Mouse (Mus musculus) mammary gland, adult 2 months (tissue): ENCODE results near the gene Cep290. TPM values are rescaled to one million over a fixed set of nuclear protein-coding genes. Genes with fewer than 3 reads are reported as not detected.

Experiments
- polyA plus RNA-seq: library from polyadenylated mRNA; depleted of rRNA; stranded (reverse); fragments of >200 nt; gene quantifications from 2 replicates; pipeline ENCODE4 v1.2.3, GENCODE M21; 2012; ENCODE audit warnings: low replicate concordance; rRNA removed

Gene Cep290
- 0.18 and 0.65 TPM in 2 replicates for polyA plus RNA-seq

DNA sequence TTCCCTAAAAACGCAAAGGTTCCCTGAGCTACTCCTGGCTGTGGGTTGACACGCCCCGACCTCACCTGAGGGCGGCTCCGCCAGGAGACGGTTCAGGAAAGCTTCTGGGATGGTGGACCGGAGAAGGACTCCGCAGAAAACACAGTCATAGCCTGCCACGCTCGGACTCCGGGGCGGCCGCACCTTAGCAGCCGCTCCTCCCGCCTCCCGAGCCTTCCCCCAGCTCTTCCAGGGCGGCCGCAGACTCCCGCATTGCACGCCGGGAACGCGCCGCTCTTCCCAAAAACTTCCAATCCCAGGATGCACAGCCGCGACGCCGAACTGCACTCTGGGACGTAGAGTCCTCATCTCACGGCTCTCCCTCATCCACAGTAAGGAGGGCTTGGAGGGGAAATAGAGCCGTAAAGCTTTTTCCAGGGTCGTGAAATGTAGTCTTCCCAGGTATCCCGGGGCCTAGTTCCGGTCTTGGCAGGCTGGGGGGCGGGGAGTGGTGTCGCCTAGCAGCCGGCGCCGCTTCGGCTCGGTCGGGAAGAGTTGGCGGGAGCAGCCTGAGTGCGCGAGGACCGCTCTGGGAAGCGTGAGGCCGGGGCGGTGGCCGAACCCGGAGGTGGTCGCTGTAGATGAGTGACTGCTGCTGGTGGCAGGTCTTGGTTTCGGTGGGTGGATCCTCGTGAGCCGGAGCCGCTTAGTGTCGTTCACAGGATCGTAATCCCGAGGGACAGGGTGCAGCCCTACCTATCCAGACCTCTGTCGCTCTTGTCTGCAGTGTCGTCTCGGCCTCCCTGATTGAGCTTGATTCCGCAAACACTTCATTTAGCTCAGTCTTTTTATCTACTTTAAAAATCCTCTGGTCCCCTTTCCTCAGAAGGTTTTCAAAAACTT lies at the start of gene Cep290, which contains the start of gene Tmtc3:
Gene Cep290, plus strand, starts transcription at position 462 of the 882 bp plus-strand sequence.
Gene Tmtc3, minus strand, starts transcription at position 254 of the 882 bp plus-strand sequence.

DNA sequence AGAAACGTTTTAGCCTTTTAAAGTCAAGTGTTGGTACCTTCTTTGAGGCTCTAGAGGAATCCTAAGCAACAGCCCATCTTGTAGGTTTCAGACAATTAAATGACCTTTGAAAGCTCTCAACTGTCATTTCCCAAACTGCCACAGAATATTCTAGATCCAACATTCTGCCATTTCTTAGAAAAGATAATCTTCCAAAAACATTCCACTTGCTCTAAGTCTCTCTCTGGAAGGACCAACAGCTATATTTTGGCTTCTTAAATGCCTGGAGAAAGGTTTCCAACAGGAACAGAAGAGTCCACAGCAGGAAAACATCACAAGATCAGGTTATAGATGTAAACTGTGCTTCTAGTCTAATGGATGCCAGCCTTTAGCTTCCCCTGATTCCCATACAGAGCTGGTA lies 103.0 kb downstream of the Cep290 start, which contains the start of the genes 4930430F08Rik and 1700017N19Rik:
Gene 4930430F08Rik, minus strand, starts transcription at position 101 of the 400 bp plus-strand sequence.
Gene 1700017N19Rik, plus strand, starts transcription at position 162 of the 400 bp plus-strand sequence.

Other genes starting within 250 kb of the Cep290 start
- gene Gm4301, start 151.9 kb upstream of the Cep290 start, polyA plus RNA-seq: not detected in 2 replicates
- not detected in 2 replicates for gene Gm4302, start 146.7 kb upstream of the Cep290 start, polyA plus RNA-seq
- not detected in 2 replicates for gene Gm4303, start 141.6 kb upstream of the Cep290 start, polyA plus RNA-seq
- gene Gm4305, start 136.5 kb upstream of the Cep290 start, polyA plus RNA-seq: not detected in 2 replicates
- not detected in 2 replicates for gene Gm4307, start 126.2 kb upstream of the Cep290 start, polyA plus RNA-seq
- gene Gm4312, start 105.0 kb upstream of the Cep290 start, polyA plus RNA-seq: not detected in 2 replicates
- 4.7 and 9.2 TPM in 2 replicates for gene Tmtc3, start 208 bp upstream of the Cep290 start, polyA plus RNA-seq
- 4.7 and 6.3 TPM in 2 replicates for gene 4930430F08Rik, start 102.9 kb downstream of the Cep290 start, polyA plus RNA-seq
- gene 1700017N19Rik, start 102.9 kb downstream of the Cep290 start, polyA plus RNA-seq: not detected in 2 replicates